Mouse (Mus musculus) neural tube, embryonic 12.5 days (tissue): ENCODE results near the gene Ipo9. TPM values are rescaled to one million over a fixed set of nuclear protein-coding genes. Genes with fewer than 3 reads are reported as not detected.

Experiments used
- ATAC-seq: fragments of 200-750 bp; cut with Nextera tagmentation; 2 replicates; pipeline ENCODE4 v1.8.0; 2017; ENCODE audit warnings: low read depth, mild to moderate bottlenecking, moderate TSS enrichment, moderate library complexity; ENCODE audit not compliant: low FRiP score
- H3K27ac ChIP-seq: fragments of 300-500 bp; sonication (generic); 2 replicates; pipeline ENCODE4 v1.5.1; 2016
- H3K27me3 ChIP-seq: fragments of 300-500 bp; sonication (generic); replicated peaks from 2 replicates; pipeline ENCODE4 v1.6.1; 2016; ENCODE audit warnings: mild to moderate bottlenecking
- H3K36me3 ChIP-seq: fragments of 300-500 bp; sonication (generic); 2 replicates; pipeline ENCODE4 v1.6.1; 2016; ENCODE audit warnings: mild to moderate bottlenecking
- H3K4me1 ChIP-seq: fragments of 300-500 bp; sonication (generic); 2 replicates; pipeline ENCODE4 v1.6.1; 2016
- H3K4me2 ChIP-seq: fragments of 300-500 bp; sonication (generic); replicated peaks from 2 replicates; pipeline ENCODE4 v1.6.1; 2016; ENCODE audit warnings: mild to moderate bottlenecking
- H3K4me3 ChIP-seq: fragments of 300-500 bp; sonication (generic); 2 replicates; pipeline ENCODE4 v1.5.1; 2016
- H3K9ac ChIP-seq: fragments of 300-500 bp; sonication (generic); 2 replicates; pipeline ENCODE4 v1.6.1; 2016; ENCODE audit warnings: mild to moderate bottlenecking
- H3K9me3 ChIP-seq: fragments of 300-500 bp; sonication (generic); 2 replicates; pipeline ENCODE4 v1.6.1; 2016; ENCODE audit warnings: mild to moderate bottlenecking
- WGBS: fragments of 180-500 bp; shearing (Covaris S2); methylation state at CpG from one replicate; pipeline ENCODE4 v1.1.7; 2016; 5-methylcytosine and 5-hydroxymethylcytosine counted together
- polyA plus RNA-seq: library from polyadenylated mRNA; unstranded; fragments of >200 nt; fragmentation: Nextera tagmentation; extraction: Ambion mirVana; gene quantifications from 2 replicates; pipeline ENCODE4 v1.2.1, GENCODE M21; 2016

Gene Ipo9
- polyA plus RNA-seq, 1 experiment from 2014 or later, result 167 TPM

DNA sequence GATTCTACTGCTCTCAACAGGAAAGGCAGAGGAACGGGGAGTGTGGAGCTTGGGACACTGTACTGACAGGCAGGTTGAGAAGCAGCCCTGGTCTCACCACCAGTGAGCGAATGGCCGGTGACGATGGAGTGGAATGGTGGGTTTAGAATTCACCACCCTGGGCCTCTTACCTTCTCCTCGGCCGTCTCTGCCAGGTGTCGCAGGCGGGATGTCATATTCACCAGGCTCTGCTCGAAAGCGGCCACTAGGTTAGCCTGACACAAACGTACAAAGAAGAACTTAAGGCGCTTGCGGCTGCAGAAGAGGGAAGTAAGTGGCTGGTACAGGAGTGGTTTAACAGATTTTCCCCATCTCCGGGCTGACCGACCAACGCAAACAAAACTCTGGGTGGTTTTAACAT lies 30.2 kb upstream of the Ipo9 start:
- no peak overlapping the region for H3K9ac ChIP-seq
- ATAC-seq, result no peak
- no peaks in the 10 kb centered on the region for H3K9me3 ChIP-seq
- H3K4me1 ChIP-seq, result no peaks in the 10 kb centered on the region
- no peaks in the 10 kb centered on the region for H3K27me3 ChIP-seq
- no peak overlapping the region for H3K27ac ChIP-seq
- H3K4me2 ChIP-seq, result no peak overlapping the region
- WGBS, result 93% methylated on average over 16 of the region's 16 CpGs
- no peak overlapping the region for H3K4me3 ChIP-seq
- peaks cover 69% of the 10 kb centered on the region for H3K36me3 ChIP-seq

DNA sequence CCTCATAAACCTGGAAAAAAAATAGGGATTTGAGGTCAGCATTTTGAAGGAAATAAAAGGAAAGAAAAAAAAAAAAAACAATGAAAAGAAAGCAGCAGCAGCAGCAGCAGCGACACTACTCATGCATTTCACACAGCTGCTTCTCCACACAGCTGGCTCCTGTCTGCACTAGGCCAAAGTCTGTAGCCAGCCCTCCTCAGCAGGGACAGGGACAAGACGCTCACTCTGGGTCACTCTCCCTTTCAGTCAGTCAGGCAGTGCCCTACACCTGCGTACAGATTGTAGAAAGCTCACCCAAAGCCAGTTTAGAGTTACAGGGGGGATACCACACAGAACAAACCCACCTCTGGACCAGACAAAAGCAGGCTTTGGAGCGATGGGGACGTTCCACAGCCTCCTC lies 27.6 kb upstream of the Ipo9 start:
- Histone ChIP-seq H3K4me1 (no peaks in the 10 kb centered on the region), H3K9me3 (no peaks in the 10 kb centered on the region), H3K36me3 (peaks cover 66% of the 10 kb centered on the region), H3K27me3 (no peaks in the 10 kb centered on the region), H3K9ac (no peak overlapping the region), H3K4me3 (no peak overlapping the region), H3K27ac (no peak overlapping the region), H3K4me2 (no peak overlapping the region)
- 94% methylated on average over 5 of the region's 5 CpGs for WGBS
- no peak for ATAC-seq

DNA sequence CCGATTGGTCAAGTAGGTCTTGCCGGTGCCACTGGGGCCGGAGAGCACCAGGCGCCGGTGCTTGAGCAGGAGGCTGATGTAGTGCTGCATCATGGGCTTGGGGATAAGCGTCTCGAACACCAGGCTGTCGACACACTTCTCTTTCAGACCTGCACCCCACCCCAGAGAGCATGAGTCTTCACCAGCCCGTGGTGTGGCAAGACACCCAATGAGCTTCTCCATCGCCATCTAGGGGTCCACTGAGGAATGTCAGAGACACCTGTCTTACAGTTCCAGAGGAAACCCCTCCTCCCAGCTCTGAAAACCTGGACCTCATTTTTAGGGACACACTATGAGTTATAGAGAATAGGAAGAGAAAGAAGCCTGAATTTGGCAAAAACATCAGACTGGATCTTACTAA lies 22.0 kb upstream of the Ipo9 start:
- Histone ChIP-seq H3K36me3 (peaks cover 81% of the 10 kb centered on the region), H3K27ac (no peak overlapping the region), H3K27me3 (no peaks in the 10 kb centered on the region), H3K4me2 (no peak overlapping the region), H3K9me3 (no peaks in the 10 kb centered on the region), H3K4me3 (no peak overlapping the region), H3K4me1 (no peaks in the 10 kb centered on the region), H3K9ac (no peak overlapping the region)
- ATAC-seq, result no peak
- WGBS, result 81% methylated on average over 10 of the region's 10 CpGs

DNA sequence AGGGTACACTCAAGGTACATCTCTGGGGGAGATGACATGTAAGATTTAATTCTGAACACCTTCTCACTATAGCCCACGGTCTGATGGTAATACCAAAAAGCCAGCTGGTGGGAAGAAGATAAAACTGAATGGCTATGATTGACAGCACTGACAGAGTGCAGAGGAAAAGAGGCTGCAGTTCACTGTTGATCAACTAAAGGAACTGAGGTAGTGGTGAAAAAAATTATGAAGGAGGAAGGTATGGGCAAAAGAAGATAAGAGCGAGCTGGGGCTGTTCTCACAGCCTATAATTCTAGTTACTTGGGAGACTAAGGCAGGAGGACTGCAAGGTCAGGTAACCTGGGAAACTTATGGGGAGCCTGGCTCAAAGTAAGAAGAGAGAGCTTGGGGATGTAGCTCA lies 21.1 kb upstream of the Ipo9 start:
- Histone ChIP-seq H3K4me3 (no peak overlapping the region), H3K27ac (no peak overlapping the region), H3K9ac (no peak overlapping the region), H3K4me2 (no peak overlapping the region), H3K36me3 (peaks cover 75% of the 10 kb centered on the region), H3K4me1 (no peaks in the 10 kb centered on the region), H3K9me3 (no peaks in the 10 kb centered on the region), H3K27me3 (no peaks in the 10 kb centered on the region)
- 92% methylated on average over 2 of the region's 2 CpGs for WGBS
- no peak for ATAC-seq

DNA sequence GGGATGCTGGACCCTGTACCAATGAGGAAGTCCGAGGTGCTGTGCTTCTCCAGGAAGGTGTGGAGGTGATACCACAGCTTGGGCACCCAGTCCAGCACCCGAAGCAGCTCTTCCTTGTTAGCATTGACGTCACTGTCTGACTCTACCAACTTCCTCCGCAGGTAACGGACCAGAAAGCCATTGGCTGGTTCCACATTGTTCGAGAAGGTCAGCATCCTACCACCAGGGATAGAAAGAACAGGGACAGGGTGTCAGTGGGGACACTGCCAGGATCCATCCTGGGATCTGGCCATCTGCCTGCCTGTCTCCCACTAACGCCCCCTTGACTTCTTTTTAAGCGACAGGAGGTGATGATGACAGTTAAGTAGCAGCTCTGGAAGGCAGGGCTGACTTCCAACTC lies 19.6 kb upstream of the Ipo9 start:
- peaks cover 69% of the 10 kb centered on the region for H3K36me3 ChIP-seq
- H3K9ac ChIP-seq, result no peak overlapping the region
- no peaks in the 10 kb centered on the region for H3K9me3 ChIP-seq
- no peaks in the 10 kb centered on the region for H3K4me1 ChIP-seq
- H3K27ac ChIP-seq, result no peak overlapping the region
- WGBS, result 91% methylated on average over 8 of the region's 8 CpGs
- no peak overlapping the region for H3K4me3 ChIP-seq
- no peaks in the 10 kb centered on the region for H3K27me3 ChIP-seq
- no peak overlapping the region for H3K4me2 ChIP-seq
- no peak for ATAC-seq

DNA sequence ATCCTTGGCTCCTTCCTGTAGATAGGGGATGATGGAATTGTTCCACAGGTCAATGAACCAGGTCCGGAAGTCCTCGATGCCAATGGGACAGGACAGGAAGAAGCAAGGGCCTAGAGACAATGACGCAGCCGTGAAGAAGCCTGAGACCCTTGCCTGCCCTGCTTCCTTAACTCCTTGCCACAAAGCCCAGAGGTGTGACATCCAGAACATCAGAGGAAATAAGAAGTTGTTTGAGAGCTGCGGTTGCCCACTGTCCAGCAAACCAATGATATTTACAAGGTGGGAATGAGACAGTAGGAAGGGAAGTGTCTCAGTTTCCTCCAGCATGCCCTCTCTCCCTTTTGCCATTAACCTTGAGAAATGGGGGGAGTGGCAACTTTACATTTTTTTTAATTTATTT lies 18.6 kb upstream of the Ipo9 start:
- no peak for ATAC-seq
- H3K36me3 ChIP-seq, result peaks cover 61% of the 10 kb centered on the region
- 95% methylated on average over 5 of the region's 5 CpGs for WGBS
- no peak overlapping the region for H3K9ac ChIP-seq
- H3K4me2 ChIP-seq, result no peak overlapping the region
- no peaks in the 10 kb centered on the region for H3K9me3 ChIP-seq
- no peak overlapping the region for H3K4me3 ChIP-seq
- H3K27me3 ChIP-seq, result no peaks in the 10 kb centered on the region
- H3K27ac ChIP-seq, result no peak overlapping the region
- H3K4me1 ChIP-seq, result no peaks in the 10 kb centered on the region

DNA sequence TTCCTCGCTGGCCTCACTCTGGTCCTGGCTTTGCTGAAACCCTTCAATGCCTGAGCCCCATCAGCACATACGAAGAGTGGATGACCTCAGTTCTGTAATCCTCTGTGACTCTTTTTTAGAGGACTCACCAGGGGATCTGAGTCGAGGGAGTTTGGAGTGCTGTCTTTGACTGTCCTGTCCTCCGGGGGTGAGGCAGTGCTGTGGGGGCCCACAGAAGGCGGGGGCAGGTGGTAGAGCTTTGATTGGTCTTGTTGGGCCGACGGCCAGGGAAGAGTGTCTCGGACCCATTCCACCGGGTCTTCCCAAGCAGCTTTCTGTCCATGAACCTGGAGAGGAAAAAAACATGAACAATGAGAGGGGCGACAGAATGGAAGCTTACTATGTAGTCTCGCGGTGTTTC lies 13.2 kb upstream of the Ipo9 start:
- WGBS, result 90% methylated on average over 12 of the region's 12 CpGs
- no peaks in the 10 kb centered on the region for H3K4me1 ChIP-seq
- no peak overlapping the region for H3K9ac ChIP-seq
- H3K4me2 ChIP-seq, result no peak overlapping the region
- H3K9me3 ChIP-seq, result no peaks in the 10 kb centered on the region
- no peak overlapping the region for H3K27ac ChIP-seq
- ATAC-seq, result no peak
- H3K4me3 ChIP-seq, result no peak overlapping the region
- peaks cover 61% of the 10 kb centered on the region for H3K36me3 ChIP-seq
- no peaks in the 10 kb centered on the region for H3K27me3 ChIP-seq

DNA sequence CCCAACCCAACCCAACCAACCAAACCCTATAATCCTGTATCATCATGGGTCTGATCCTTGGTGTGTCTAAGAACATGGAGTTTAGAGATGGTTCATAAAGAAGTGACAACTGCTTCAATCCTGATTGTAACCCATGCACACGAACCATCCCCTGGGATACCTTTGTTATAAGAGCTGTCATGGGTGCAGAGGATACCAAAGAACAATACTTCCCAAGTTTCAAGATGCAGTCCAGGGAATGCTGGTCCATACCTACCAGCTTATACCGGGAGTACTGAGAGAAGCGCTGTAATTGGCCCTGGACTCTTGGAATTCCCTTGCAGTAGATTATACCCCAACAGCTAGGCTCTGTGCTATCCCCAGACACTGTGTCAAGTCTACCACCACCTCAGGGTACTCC lies 11.6 kb upstream of the Ipo9 start:
- no peak overlapping the region for H3K27ac ChIP-seq
- H3K4me3 ChIP-seq, result no peak overlapping the region
- no peak for ATAC-seq
- H3K27me3 ChIP-seq, result no peaks in the 10 kb centered on the region
- H3K36me3 ChIP-seq, result peaks cover 56% of the 10 kb centered on the region
- no peaks in the 10 kb centered on the region for H3K4me1 ChIP-seq
- H3K9ac ChIP-seq, result no peak overlapping the region
- no peaks in the 10 kb centered on the region for H3K9me3 ChIP-seq
- no peak overlapping the region for H3K4me2 ChIP-seq
- 96% methylated on average over 3 of the region's 3 CpGs for WGBS

DNA sequence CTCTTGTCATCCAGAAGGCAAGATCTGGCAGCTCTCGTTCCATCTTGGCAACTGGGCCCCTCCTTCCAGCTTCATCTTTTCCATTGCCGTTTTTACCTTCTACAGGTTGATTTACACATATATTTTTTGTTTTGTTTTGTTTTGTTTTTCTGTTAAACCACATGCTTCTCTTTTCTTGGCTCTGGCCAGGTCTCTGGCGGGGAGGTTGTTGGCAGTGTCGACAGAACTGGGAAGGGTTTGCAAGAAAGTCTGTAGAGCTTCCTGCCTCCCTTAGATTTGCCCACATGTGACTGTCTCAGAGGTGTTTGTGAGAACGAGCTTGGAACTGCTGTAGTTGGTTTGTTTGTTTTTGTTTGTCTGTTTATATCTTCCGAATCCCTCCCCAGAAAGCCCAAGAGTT lies 10.7 kb upstream of the Ipo9 start:
- no peak overlapping the region for H3K4me3 ChIP-seq
- peaks cover 54% of the 10 kb centered on the region for H3K36me3 ChIP-seq
- H3K27ac ChIP-seq, result no peak overlapping the region
- no peaks in the 10 kb centered on the region for H3K4me1 ChIP-seq
- H3K27me3 ChIP-seq, result no peaks in the 10 kb centered on the region
- H3K4me2 ChIP-seq, result no peak overlapping the region
- WGBS, result 93% methylated on average over 6 of the region's 6 CpGs
- ATAC-seq, result no peak
- H3K9ac ChIP-seq, result no peak overlapping the region
- no peaks in the 10 kb centered on the region for H3K9me3 ChIP-seq

DNA sequence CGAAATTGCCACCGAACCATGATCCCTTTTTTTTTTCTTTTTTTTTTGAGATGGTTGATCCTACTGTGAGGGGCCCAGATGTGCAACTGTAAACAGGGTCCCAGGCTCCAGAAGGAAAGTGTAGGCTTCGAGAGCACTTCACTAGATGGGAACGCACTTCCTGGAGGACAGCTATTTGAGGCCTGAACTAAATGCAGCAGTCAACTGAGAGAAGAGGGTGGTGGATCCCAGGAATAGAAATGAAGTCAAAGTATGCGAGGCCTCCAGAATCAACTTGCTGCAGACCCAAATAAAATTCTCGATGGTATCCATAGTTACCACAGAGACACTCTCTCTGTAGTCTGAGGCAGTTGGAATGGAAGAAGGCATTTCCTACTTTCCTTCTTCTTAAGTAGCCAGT lies 8.5 kb upstream of the Ipo9 start:
- H3K9ac ChIP-seq, result no peak overlapping the region
- no peaks in the 10 kb centered on the region for H3K9me3 ChIP-seq
- no peak overlapping the region for H3K4me2 ChIP-seq
- no peaks in the 10 kb centered on the region for H3K4me1 ChIP-seq
- H3K4me3 ChIP-seq, result no peak overlapping the region
- H3K27me3 ChIP-seq, result no peaks in the 10 kb centered on the region
- H3K27ac ChIP-seq, result no peak overlapping the region
- 86% methylated on average over 6 of the region's 6 CpGs for WGBS
- peaks cover 50% of the 10 kb centered on the region for H3K36me3 ChIP-seq
- ATAC-seq, result no peak

DNA sequence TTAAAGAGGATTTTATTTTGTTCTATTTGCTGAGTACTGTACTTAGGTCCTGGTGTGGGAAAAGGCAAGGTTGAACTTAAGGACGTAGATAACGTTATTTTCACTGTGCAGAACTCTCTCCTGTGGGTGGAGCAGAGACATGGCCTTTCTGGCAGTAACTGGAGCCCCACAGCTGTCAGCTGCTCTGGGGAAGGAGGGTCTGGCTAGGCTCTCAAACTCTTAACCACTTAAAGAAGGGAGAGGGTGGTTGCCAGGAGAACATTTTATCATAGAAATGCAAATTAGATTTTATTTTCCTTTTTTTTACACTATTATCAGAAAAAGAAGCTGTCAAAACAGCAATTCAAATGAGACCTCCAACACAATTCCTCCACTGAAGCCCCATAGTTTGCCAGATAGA lies 5.5 kb upstream of the Ipo9 start:
- WGBS, result 54% methylated on average over 2 of the region's 2 CpGs
- H3K9me3 ChIP-seq, result no peaks in the 10 kb centered on the region
- H3K27ac ChIP-seq, result no peak overlapping the region
- no peak for ATAC-seq
- H3K9ac ChIP-seq, result no peak overlapping the region
- peaks cover 6% of the 10 kb centered on the region; the same call in 1 of the 2 replicates for H3K4me1 ChIP-seq
- no peak overlapping the region for H3K4me2 ChIP-seq
- peaks cover 22% of the 10 kb centered on the region for H3K36me3 ChIP-seq
- no peaks in the 10 kb centered on the region for H3K27me3 ChIP-seq
- H3K4me3 ChIP-seq, result no peak overlapping the region

DNA sequence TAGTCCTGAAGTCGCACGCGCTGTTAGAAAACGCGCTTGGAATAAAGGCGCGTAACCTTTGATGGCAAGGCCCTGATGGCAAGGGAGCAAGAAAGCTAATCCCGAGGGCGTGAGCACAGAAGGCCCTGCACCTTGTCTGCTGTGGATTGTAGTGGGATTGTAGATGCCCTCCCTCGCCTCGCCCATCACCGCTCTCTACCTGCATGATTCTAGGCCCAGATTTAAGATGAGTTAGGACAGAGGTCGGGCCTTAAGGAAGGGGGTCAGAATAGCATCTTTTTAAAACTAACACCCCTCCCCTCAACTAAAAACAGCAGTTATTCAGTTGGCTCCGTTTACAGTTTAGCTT lies 344 bp upstream of the Ipo9 start:
- peak; percentile 68 for ATAC-seq
- Histone ChIP-seq H3K36me3 (peaks cover 12% of the 10 kb centered on the region; the same call in 1 of the 2 replicates), H3K9me3 (no peaks in the 10 kb centered on the region), H3K27me3 (no peaks in the 10 kb centered on the region), H3K9ac (peak overlapping the region; percentile 95), H3K27ac (peak overlapping the region; percentile 87; the same call in 1 of the 2 replicates), H3K4me1 (peaks cover 27% of the 10 kb centered on the region), H3K4me3 (peak overlapping the region; percentile 91), H3K4me2 (peak overlapping the region; percentile 79)
- WGBS, result 2% methylated on average over 14 of the region's 14 CpGs

DNA sequence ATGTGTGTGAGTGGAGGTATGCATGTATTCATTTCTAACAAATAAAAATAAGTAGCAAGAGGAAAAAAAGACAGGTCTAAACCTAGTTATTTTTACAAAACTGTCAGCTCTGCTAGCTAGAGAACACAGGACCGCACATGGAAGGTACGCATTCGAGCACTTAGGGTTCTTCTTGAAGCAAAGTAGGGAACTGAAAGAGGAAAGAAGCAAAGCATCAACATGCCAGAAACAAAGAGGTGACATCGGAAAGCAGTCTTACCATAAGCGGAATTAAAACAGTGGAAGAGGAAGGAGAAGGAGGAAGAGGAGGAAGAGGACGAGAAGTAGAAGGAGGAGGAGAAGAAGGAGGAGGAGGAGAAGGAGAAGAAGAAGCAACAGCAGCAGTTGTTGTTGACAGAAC lies 2.9 kb downstream of the Ipo9 start:
- Histone ChIP-seq H3K4me1 (peaks cover 27% of the 10 kb centered on the region), H3K4me2 (peak overlapping the region; percentile 79; the same call in 1 of the 2 replicates), H3K4me3 (no peak overlapping the region), H3K27me3 (no peaks in the 10 kb centered on the region), H3K9ac (no peak overlapping the region), H3K36me3 (peaks cover 33% of the 10 kb centered on the region), H3K9me3 (no peaks in the 10 kb centered on the region), H3K27ac (no peak overlapping the region)
- ATAC-seq, result no peak
- 89% methylated on average over 6 of the region's 6 CpGs for WGBS
